Mouse (Mus musculus) lung, adult 2 months (tissue): ENCODE data around the gene Nln.

Source experiments
- CTCF ChIP-seq: fragments of 200-500 bp; IDR thresholded peaks from 2 replicates; pipeline ENCODE4 v1.5.1; 2011; ENCODE audit warnings: mild to moderate bottlenecking, low read length, control low read depth; ENCODE audit not compliant: insufficient read depth
- POLR2A ChIP-seq: fragments of 200-500 bp; IDR thresholded peaks from 2 replicates; pipeline ENCODE4 v1.6.1; 2011; ENCODE audit warnings: low read depth, mild to moderate bottlenecking, control low read depth, low read length, borderline replicate concordance; ENCODE audit errors: extremely low read depth

GRCm38 (mm10) chr13:103986660-103987059 lies 122.8 kb downstream of the Nln start:
- TF ChIP-seq CTCF (no peak), POLR2A (no peak)
